Mouse (Mus musculus): Measurements from ENCODE around the gene Catsper2.

GRCm38 (mm10) chr2:121453917-121454316 lies 40.3 kb upstream of the Catsper2 start:
- TF ChIP-seq EP300 (IDR thresholded peaks at IDR 0.05; ENCODE audit: insufficient read depth, low read depth, low read length) (no peak), CTCF (IDR thresholded peaks at IDR 0.05) (no peak), POLR2A (IDR thresholded peaks at IDR 0.05; ENCODE audit: insufficient read depth, low read depth, low read length) (0 out of 2 replicates have a peak, but pooled peaks have one; percentile 20)
